Mouse (Mus musculus) adrenal gland, adult 10 weeks (tissue): Measurements from ENCODE around the gene Cage1. TPM values are rescaled to one million over a fixed set of nuclear protein-coding genes. Genes with fewer than 3 reads are reported as not detected.

ENCODE experiments used
- polyA plus RNA-seq: library from polyadenylated mRNA; stranded (reverse); fragments of 350-450 nt; fragmentation: Illumina TruSeq; extraction: RNeasy Lipid Tissue Mini Kit (QIAGEN cat#74804); gene quantifications from one replicate; pipeline ENCODE4 v1.2.3, GENCODE M21; 2014; ENCODE audit warnings: low read depth, low replicate concordance

The Cage1 gene
- polyA plus RNA-seq = 1.7 TPM

DNA sequence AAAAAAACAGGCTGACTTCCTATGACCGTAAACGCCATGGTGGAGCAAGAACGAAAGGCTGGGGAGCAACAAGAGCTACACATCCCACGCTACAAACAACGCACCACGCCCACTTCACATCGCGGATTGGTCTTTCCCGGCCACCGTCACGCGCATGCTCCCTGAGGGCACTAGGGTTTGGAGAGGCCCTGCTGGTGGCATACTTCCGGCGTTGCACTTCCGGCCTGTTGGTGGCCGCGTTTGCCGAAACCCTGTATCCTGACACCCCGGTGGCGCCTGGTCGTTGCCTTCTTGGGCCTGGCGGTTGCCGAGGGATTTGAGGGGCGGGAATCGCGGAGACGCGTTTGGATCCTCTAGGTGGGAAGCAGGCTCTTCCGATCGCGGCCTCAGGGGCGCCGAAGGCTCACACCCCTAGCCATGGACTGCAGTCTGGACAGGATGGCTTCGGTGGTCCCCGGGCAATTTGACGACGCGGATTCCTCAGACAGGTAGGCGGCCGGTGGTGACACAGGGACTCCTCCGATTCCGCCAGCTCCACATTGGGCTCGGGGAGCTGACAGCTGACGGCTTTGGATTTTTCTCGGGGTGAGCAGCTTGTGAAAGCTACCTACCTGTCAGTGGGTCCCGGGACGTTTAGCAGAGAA is at the start of gene Cage1:
TSS of gene Cage1 (minus strand) at position 26 of the 644 bp plus-strand sequence.

DNA sequence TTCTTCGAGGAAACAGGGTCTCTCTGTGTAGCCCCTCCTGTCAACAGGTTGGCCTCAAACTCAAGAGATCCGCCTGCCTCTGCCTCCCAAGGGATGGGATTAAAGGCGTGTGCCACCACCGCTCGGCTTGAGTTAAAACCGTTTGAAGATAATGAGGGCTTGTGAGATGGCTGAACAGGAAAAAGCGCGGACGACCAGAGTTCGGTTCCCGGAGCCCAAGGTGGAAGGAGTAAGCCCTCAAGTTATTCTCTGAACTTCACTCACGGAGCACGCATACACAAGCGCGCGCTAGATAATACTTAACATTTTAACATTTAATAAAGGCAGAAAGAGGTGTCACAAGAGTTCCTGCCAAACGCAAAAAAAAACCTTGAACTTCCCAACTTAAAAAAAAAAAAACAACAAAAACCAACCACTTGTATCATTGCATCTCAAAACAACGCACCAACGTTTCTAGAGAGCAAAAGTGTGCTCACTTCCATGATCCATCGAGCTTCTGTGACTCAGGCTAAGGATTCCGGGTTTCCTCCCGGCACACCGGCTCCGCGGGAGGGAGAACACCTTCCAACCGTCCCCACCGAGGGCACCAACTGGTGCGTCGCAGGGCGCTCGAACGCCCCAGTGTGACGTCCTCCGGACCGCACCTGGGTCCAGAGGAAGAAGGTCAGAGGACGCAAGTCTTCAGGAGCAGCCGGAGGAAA is 376 bp downstream of the Cage1 start, which contains the start of gene Riok1:
TSS of gene Riok1 (plus strand) at position 653 of the 701 bp plus-strand sequence.

DNA sequence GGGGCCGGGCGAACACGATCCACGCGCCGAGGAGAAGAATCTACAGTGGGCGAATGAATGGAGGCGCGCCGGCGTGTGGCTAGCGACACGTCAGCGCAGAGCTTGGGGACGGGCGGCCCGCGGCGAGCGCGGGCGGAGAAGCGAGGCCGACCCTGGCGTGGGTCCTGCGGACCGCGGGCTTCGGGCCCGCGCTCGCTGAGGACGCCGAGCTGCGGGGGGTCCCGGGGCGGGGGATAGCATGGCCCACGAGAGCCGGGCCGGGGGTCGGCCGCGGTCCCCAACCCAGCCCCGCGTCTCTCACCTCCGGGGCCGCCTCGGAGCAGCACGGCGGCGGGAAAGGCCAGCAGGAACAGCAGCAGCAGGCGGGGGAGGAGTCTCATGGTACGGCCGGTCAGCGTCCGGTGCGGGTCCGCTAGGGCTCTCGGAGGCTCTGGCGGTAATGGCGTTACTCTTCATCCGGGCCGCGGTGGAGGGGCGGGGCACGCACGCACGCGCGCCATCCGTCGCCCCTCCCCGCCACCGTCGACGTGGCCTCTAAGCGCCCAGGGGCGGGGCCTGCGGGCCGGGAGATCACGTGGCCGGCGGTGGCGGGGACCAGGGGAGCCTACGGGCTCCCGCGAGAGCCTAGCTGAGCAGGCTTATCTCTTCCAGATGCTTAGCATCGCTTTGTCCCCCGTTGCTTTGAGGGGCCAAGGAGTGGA is 43.0 kb downstream of the Cage1 start, which contains the start of gene Ssr1:
TSS of gene Ssr1 (minus strand) at position 514 of the 701 bp plus-strand sequence.

Other genes starting within 250 kb of the Cage1 start
- 366 TPM for gene Ssr1, start 42.9 kb downstream of the Cage1 start, polyA plus RNA-seq
- 86.4 TPM for gene Riok1, start 74 bp downstream of the Cage1 start, polyA plus RNA-seq
- gene Dsp, start 114.2 kb upstream of the Cage1 start, polyA plus RNA-seq = 1.4 TPM
- gene Snrnp48, start 167.9 kb upstream of the Cage1 start, polyA plus RNA-seq = 44.5 TPM